Mouse (Mus musculus) heart, embryonic 16.5 days (tissue): Measurements from ENCODE around the gene Klri2. TPM values are rescaled to one million over a fixed set of nuclear protein-coding genes. Genes with fewer than 3 reads are reported as not detected.
"Not testable (repeated sequence)": the region's sequence is repeated elsewhere in the genome, so short reads cannot be mapped to it uniquely, and the experiment has no call there.

ENCODE experiments used
- ATAC-seq: fragments of 200-750 bp; cut with Nextera tagmentation; replicated peaks from 2 replicates; pipeline ENCODE4 v1.8.0; 2017; ENCODE audit warnings: moderate number of reproducible peaks; ENCODE audit not compliant: insufficient read depth, low FRiP score; ENCODE audit errors: extremely low read depth
- H3K27ac ChIP-seq: fragments of 300-500 bp; sonication (generic); 2 replicates; pipeline ENCODE4 v1.5.1; 2014; ENCODE audit warnings: mild to moderate bottlenecking, low read length, control low read depth, moderate library complexity
- H3K27me3 ChIP-seq: fragments of 300-500 bp; sonication (generic); 2 replicates; pipeline ENCODE4 v1.6.1; 2014; ENCODE audit warnings: low read length, mixed read lengths; ENCODE audit not compliant: control insufficient read depth, insufficient read depth
- H3K36me3 ChIP-seq: fragments of 300-500 bp; sonication (generic); 2 replicates; pipeline ENCODE4 v1.6.1; 2014; ENCODE audit not compliant: control insufficient read depth, insufficient read depth
- H3K4me1 ChIP-seq: fragments of 300-500 bp; sonication (generic); 2 replicates; pipeline ENCODE4 v1.6.1; 2014; ENCODE audit warnings: low read length, mixed read lengths; ENCODE audit not compliant: control insufficient read depth, insufficient read depth
- H3K4me2 ChIP-seq: fragments of 300-500 bp; sonication (generic); 2 replicates; pipeline ENCODE4 v1.6.1; 2014; ENCODE audit warnings: low read depth, mild to moderate bottlenecking, control low read depth, low read length
- H3K4me3 ChIP-seq: fragments of 300-500 bp; sonication (generic); 2 replicates; pipeline ENCODE4 v1.5.1; 2014; ENCODE audit warnings: mild to moderate bottlenecking, control low read depth, low read length
- H3K9ac ChIP-seq: fragments of 300-500 bp; sonication (generic); 2 replicates; pipeline ENCODE4 v1.6.1; 2014; ENCODE audit warnings: low read length, control low read depth
- H3K9me3 ChIP-seq: fragments of 300-500 bp; sonication (generic); replicated peaks from 2 replicates; pipeline ENCODE4 v1.6.1; 2016; ENCODE audit warnings: low read length; ENCODE audit not compliant: control insufficient read depth
- WGBS: fragments of 180-500 bp; shearing (Covaris S2); extraction: QIAGEN DNeasy Blood & Tissue Kit; methylation state at CpG from one replicate; pipeline ENCODE4 v1.1.7; 2014; 5-methylcytosine and 5-hydroxymethylcytosine counted together
- polyA plus RNA-seq: library from polyadenylated mRNA; unstranded; fragments of >200 nt; fragmentation: Nextera tagmentation; extraction: Ambion mirVana; gene quantifications from 2 replicates; pipeline ENCODE4 v1.2.1, GENCODE M21; 2015

Gene Klri2
- polyA plus RNA-seq: 0.07 TPM in 1 of 2 replicates, not detected in the other

GRCm38 (mm10) chr6:129740069-129740721 is at the start of gene Klri2:
TSS of gene Klri2 (minus strand) at chr6:129740484.
- Histone ChIP-seq H3K36me3 (no peaks in the 10 kb centered on the region), H3K27ac (no peak within 1 kb of the TSS), H3K9me3 (no peaks in the 10 kb centered on the region), H3K4me1 (no peaks in the 10 kb centered on the region), H3K4me2 (no peak within 1 kb of the TSS), H3K4me3 (no peak within 1 kb of the TSS), H3K9ac (no peak within 1 kb of the TSS), H3K27me3 (no peaks in the 10 kb centered on the region)
- 51% methylated on average over 2 of the region's 2 CpGs for WGBS
- ATAC-seq: no peak

GRCm38 (mm10) chr6:129784170-129784569 is 43.9 kb upstream of the Klri2 start, which contains the start of gene Gm156:
TSS of gene Gm156 (minus strand) at chr6:129784270.
- H3K27ac ChIP-seq, H3K9ac ChIP-seq, ATAC-seq, H3K9me3 ChIP-seq, H3K4me1 ChIP-seq, H3K27me3 ChIP-seq, H3K36me3 ChIP-seq, H3K4me2 ChIP-seq, H3K4me3 ChIP-seq: not testable (repeated sequence)
- WGBS: 78% methylated on average over 3 of the region's 3 CpGs

- H3K4me1 ChIP-seq: no peaks in the 10 kb centered on the region
- no peak overlapping the region for H3K4me3 ChIP-seq
- no peak overlapping the region for H3K9ac ChIP-seq
- no peak for ATAC-seq
- H3K27me3 ChIP-seq: no peaks in the 10 kb centered on the region
- no peak overlapping the region for H3K27ac ChIP-seq
- no peaks in the 10 kb centered on the region for H3K9me3 ChIP-seq
- no peak overlapping the region for H3K4me2 ChIP-seq
- 68% methylated on average over 3 of the region's 3 CpGs for WGBS
- H3K36me3 ChIP-seq: no peaks in the 10 kb centered on the region
Measured at GRCm38 (mm10) chr6:129747654-129748032, 7.4 kb upstream of the Klri2 start.

GRCm38 (mm10) chr6:129747016-129747653 is 6.9 kb upstream of the Klri2 start:
- Histone ChIP-seq H3K9ac (no peak overlapping the region), H3K4me3 (no peak overlapping the region), H3K27ac (no peak overlapping the region), H3K4me2 (no peak overlapping the region), H3K9me3 (no peaks in the 10 kb centered on the region), H3K4me1 (no peaks in the 10 kb centered on the region), H3K27me3 (no peaks in the 10 kb centered on the region), H3K36me3 (no peaks in the 10 kb centered on the region)
- no peak for ATAC-seq
- 67% methylated on average over 4 of the region's 4 CpGs for WGBS

GRCm38 (mm10) chr6:129746151-129746550 is 5.9 kb upstream of the Klri2 start:
- H3K27me3 ChIP-seq: no peaks in the 10 kb centered on the region
- ATAC-seq: no peak
- no peak overlapping the region for H3K4me2 ChIP-seq
- no peak overlapping the region for H3K27ac ChIP-seq
- H3K4me3 ChIP-seq: no peak overlapping the region
- no peak overlapping the region for H3K9ac ChIP-seq
- H3K4me1 ChIP-seq: no peaks in the 10 kb centered on the region
- WGBS: 58% methylated on average over 3 of the region's 3 CpGs
- H3K36me3 ChIP-seq: no peaks in the 10 kb centered on the region
- H3K9me3 ChIP-seq: no peaks in the 10 kb centered on the region

GRCm38 (mm10) chr6:129736414-129736813 is 3.9 kb downstream of the Klri2 start:
- no peak overlapping the region for H3K4me2 ChIP-seq
- no peaks in the 10 kb centered on the region for H3K4me1 ChIP-seq
- no peak for ATAC-seq
- H3K36me3 ChIP-seq: no peaks in the 10 kb centered on the region
- H3K27me3 ChIP-seq: no peaks in the 10 kb centered on the region
- no peak overlapping the region for H3K9ac ChIP-seq
- H3K9me3 ChIP-seq: no peaks in the 10 kb centered on the region
- H3K27ac ChIP-seq: no peak overlapping the region
- no peak overlapping the region for H3K4me3 ChIP-seq

DNA sequence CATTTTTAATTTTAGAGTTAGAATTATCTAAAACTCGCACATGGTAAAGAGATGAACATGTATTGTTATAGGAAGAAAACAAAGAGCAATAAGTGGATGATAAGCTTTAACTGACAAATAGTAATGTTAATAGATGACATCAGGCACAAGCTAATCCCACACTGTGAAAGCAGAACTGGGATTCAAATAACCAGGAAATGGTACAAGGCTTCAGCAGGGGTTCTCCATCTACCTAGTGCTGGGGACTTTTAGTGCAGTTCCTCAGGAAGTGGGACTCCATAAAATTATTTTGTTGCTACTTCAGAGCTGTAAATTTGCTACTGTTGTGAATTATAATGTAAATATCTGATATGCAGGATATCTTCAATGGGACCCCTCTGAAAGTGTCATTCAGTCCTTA is 13.0 kb downstream of the Klri2 start:
- Histone ChIP-seq H3K27me3 (no peaks in the 10 kb centered on the region), H3K4me2 (no peak overlapping the region), H3K36me3 (no peaks in the 10 kb centered on the region), H3K4me1 (no peaks in the 10 kb centered on the region), H3K4me3 (no peak overlapping the region), H3K9ac (no peak overlapping the region), H3K9me3 (no peaks in the 10 kb centered on the region), H3K27ac (no peak overlapping the region)
- no peak for ATAC-seq
- WGBS: 69% methylated on average over 1 of the region's 1 CpGs

- H3K4me2 ChIP-seq: no peak overlapping the region
- H3K9ac ChIP-seq: no peak overlapping the region
- H3K27ac ChIP-seq: no peak overlapping the region
- WGBS: 33% methylated on average over 1 of the region's 1 CpGs
- no peaks in the 10 kb centered on the region for H3K36me3 ChIP-seq
- ATAC-seq: no peak
- H3K9me3 ChIP-seq: no peaks in the 10 kb centered on the region
- no peaks in the 10 kb centered on the region for H3K4me1 ChIP-seq
- H3K4me3 ChIP-seq: no peak overlapping the region
- no peaks in the 10 kb centered on the region for H3K27me3 ChIP-seq
Measured at GRCm38 (mm10) chr6:129721390-129721789, 18.9 kb downstream of the Klri2 start.

DNA sequence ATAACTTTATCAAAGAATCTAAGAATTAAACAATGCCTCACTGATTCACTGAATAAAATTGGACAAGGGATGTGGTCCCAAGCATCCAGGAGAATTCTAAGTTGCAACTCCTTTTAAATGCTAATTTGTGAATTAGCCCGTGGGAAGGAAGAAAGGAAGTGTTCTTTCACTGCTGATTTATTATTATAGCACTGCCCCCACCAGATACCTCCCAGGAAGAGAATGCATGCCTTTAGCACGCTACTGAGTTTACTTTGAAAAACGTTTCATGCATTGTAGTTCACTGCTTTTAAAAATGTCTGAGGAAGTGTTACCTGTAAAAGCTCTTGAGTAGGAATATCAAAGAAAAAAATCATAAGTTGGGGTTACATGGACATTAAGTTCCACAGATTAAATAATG is 19.8 kb downstream of the Klri2 start:
- H3K27ac ChIP-seq: no peak overlapping the region
- ATAC-seq: no peak
- H3K36me3 ChIP-seq: no peaks in the 10 kb centered on the region
- no peaks in the 10 kb centered on the region for H3K9me3 ChIP-seq
- WGBS: 37% methylated on average over 3 of the region's 3 CpGs
- H3K9ac ChIP-seq: no peak overlapping the region
- no peak overlapping the region for H3K4me3 ChIP-seq
- no peaks in the 10 kb centered on the region for H3K4me1 ChIP-seq
- no peaks in the 10 kb centered on the region for H3K27me3 ChIP-seq
- no peak overlapping the region for H3K4me2 ChIP-seq
